Mouse (Mus musculus) G1E-ER4 (cell line): ENCODE data around the gene Gm9964. TPM values are rescaled to one million over a fixed set of nuclear protein-coding genes. Genes with fewer than 3 reads are reported as not detected.

Source experiments
- GATA1 ChIP-seq: IDR thresholded peaks from one replicate; pipeline ENCODE4 v1.8.0; 2012; ENCODE audit warnings: low read length, inconsistent platforms
- polyA plus RNA-seq: library from polyadenylated mRNA; stranded (reverse); fragments of >175 nt; gene quantifications from 2 replicates; pipeline ENCODE4 v1.2.3, GENCODE M21; 2012

Gm9964 gene
- polyA plus RNA-seq, 1 experiment, result not detected

DNA sequence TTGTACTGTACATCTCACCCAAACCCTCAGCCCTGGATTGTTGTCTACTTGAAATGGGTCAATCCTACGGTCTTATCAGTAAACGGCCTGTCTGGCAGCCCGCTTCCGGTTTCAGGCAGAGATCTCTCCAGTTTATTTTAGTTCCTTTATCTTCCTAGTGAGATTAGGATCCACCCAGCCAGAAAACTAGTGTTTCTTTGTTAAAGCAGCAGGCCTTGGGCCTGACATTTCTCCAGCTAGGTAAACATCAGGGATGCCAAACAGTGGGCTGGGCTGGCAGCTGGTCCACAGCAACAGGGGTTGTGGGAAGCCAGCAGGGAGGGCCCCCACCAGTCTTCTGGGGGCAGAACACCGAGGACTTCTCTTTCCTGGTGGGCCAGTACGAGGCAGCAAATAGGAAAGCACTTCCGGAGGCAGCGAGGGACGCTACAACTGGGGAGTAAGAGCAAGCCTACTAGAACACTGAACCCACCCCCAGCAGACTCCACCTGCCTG lies 10.4 kb downstream of the Gm9964 start:
- no peak for TF ChIP-seq GATA1

DNA sequence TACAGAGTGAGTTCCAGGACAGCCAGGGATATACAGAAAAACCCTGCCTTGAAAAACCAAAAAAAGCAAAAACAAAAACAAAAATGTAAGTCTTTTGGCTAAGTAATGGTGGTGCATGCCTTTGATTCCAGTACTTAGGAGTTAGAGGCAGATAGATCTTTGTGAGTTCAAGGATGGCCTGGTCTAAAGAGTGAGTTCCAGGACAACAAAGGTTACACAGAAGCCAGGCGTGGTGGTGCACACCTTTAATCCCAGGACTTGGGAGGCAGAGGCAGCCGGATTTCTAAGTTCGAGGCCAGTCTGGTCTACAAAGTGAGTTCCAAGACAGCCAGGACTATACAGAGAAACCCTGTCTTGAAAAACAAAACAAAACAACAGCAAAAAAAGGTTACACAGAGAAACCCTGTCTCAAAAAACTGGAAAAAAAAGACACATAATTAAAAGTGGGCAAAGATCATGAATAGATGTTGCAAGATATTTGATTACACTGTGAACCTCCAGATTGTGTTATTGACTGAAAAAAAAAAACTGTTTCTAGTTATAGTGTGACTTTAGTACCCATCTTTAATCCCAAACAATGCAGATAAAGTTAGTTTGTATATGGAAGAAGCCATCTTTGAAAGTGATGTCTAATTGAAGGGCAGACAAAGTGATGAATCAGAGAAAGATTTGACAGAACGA lies 13.2 kb downstream of the Gm9964 start:
- TF ChIP-seq GATA1, result no peak

DNA sequence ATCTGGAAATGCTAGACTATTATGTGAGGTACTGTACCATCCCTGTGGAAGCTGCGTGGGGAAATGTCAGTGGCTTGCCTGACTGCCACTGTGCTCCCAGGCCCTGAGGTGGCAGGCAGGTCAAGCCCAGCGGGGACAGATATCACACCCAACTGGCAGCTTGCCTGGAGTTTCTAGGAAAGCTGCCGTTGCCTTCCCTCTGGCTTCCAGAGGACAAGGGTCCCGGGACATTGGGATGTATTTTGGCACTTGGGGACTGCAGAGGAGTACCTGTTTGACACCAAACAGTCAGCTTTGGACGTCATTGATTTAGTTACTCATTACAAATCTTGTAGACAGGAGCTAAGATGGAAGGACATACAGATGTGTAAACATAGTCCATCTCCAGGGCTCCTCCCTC lies 15.3 kb downstream of the Gm9964 start:
- TF ChIP-seq GATA1, result no peak

DNA sequence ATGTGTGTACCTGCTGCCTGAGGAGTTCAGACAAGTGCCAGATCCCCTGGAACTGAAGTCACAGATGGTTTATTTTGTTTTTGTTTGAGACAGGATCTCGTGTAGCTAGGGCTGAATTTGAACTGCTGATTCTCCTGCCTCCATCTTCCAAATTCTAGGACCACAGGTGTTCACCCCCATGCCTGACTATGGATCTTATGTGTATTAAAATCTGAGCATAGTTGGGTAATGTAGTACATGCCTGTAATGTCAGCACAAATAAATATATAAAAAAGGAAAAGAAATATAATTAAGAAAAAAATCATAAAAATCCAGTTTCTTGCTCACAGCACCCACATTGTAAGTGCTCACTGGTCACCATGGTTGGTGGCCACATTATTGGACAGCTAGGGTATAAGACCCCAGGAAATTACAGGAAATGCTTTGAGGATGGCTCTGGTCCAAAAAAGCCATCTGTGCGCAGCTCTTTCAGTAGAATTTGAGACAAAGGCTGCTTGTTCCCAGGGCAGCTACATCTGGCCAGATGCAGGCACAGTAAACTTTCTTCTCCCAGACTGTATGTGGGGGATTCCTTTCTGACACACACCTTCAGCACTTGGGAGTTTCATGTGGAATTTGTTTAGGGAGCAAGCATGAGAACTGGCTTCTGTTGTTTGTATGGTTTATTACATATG lies 16.8 kb downstream of the Gm9964 start:
- TF ChIP-seq GATA1, result no peak

DNA sequence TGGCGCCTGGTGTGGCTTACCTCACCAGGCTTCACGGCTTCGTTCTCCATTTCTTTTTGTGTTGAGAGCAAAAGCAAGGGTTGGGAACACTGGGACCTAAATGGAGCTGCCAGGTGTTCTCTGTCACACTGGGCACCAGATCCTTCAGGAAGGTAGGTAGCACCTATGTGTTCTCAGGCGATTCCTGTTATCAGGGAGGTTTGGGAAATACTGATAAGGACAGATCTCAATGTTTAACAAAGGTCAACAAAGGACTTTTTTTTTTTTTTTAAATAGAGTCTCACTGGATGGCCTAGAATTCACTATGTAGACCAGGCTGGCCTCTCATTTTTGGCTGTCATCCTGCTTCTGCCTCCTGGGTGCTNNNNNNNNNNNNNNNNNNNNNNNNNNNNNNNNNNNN lies 22.9 kb downstream of the Gm9964 start:
- TF ChIP-seq GATA1, result no peak

DNA sequence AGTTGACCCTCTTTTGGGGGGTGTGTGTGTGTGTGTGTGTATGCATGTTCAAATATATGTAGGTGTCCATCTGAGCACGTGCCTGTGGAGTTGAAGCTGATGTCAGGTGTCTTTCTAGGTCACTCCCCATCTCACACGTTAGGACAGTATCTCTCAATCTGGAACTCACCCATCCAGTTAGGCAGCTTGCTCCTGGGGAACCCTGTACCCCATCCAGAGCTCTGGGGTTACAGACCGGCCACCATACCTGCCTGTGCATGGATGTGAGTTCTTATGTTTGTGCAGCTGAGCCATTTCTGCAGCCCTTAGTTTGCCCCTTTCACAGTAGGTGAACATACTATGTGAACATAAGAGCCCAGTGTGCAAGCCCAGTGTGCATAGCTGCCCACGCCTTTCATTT lies 23.7 kb downstream of the Gm9964 start:
- TF ChIP-seq GATA1, result no peak

DNA sequence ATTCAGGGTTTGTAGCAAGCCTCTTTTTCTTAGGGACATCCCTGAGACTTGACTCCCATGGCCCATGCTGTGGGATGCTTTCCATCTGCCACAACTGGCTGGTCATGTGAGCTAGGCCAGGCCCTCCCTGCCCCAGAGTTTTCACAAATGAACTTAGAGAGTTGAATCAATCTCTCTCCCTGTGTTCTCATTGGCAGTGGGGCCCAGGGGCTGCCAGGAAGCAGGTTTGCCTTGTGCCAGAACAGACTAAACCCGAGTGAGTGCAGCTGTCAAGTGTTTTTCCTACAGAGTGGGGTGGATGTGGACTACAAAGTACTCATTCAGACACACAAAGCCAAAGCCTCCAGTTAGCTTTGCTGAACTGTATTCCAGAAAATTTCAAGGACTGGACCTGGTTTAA lies 29.5 kb downstream of the Gm9964 start:
- no peak for TF ChIP-seq GATA1

DNA sequence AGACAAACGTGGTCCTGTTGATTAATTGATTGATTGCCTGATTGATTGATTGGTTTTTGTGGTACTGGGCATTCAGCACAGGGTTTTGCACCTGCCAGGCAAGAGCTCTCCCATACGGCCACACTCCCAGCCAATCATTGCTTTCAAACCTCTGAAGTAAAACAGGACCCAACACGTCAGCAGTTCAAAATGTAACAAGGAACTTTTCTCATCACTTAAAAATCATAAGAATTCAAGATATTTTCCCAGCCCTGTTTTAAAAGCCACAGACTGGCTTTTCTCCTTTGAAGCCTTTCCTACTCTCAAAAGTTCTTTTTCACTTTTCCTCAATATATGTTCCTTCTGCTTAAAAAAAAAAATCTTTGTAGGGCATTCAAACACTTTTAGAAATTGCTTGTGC lies 32.3 kb downstream of the Gm9964 start:
- TF ChIP-seq GATA1, result no peak

DNA sequence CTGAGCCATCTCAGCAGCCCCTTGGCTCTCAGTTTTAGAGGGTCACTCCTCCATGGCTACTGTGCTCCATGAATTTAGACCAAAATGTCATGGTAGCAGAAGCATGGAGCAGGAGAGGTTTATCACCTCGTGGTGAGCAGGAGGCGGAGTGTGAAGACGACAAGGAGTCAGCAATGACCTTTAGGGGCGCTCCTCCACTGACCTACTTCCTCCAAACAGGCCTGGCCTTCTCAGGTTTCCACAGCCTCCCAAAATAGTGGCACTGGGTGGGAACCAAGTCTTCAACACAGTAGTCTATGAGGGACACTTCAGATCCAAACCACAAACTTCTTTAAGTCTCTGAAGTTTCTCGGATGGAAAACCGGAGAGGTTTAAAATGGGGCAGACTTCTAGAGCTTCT lies 38.0 kb downstream of the Gm9964 start:
- no peak for TF ChIP-seq GATA1

DNA sequence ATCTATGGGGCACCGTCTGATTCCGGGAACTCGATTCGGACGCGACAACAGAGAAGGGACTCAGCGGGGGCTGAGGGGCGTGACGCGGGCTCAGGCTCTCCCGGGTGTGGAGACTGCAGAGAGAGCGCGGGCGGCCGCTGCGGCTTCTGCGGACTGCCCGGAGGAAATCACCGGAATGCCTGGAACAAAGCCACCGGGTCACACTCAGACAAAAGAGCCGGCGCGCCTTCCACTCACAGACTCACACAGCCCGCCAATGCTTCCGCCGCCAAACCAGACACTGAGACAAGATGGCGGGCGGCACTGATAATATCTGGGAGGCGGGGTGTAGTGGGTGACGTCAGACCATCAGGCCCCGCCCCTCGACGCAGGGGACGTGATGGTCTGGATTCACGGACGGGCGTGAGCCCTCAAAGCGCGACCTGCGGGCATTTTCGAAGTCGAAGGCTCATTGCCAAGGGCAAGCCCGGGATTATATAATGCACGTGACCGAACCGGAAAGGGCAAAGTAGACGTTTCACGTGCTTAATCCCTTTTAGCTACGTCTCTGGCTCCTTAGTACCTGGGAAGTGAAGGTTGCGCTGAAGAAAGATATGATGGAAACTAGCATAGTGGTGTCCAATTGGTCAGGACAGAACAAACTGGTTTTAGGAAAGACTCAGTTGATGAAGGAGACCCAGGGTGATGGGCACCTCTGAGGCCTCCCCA lies 42.2 kb downstream of the Gm9964 start, which contains the start of gene Wsb1:
Wsb1 (minus strand) TSS at position 281 of the 708 bp plus-strand sequence.
- TF ChIP-seq GATA1, result no peak

DNA sequence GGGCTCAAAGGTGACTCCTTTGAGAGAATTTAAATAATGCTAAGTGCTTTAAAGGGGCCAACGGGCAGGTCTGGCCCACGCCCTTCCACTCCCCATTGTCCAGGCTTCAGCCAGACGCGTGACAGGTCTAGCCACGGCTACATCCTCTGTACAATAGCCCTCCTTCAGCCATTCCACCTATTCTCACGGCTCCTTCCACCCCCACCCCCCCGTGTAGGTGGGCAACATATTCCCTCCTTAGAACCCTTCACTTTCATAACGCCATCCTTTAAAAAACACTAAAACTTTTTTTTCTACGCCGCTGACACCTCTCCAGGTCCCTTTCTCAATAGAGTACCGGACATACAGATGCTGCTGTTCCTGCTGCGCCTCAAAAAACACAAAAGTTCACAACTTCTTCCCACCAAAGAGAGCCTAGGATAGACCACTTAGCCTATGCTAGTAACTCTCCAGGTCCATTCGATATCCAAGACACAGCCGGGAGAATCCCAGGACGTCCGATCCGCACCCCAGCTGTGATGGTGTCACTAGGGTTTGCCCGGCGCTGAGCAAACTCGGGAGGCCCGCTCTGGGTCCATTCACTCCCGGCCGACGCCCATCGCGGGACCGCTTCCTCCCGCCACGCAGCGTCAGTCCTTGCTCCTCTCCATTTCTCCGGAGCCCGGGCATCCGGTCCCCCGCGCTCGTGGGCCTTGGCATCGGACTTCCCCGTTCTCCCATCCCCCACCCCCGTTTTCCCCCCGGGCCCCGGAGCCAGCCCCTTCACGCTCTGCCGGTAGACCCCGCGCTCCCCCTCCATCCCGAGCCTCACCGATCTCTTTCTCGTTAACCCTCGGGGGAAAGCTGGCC lies 42.9 kb downstream of the Gm9964 start:
- no peak for TF ChIP-seq GATA1

DNA sequence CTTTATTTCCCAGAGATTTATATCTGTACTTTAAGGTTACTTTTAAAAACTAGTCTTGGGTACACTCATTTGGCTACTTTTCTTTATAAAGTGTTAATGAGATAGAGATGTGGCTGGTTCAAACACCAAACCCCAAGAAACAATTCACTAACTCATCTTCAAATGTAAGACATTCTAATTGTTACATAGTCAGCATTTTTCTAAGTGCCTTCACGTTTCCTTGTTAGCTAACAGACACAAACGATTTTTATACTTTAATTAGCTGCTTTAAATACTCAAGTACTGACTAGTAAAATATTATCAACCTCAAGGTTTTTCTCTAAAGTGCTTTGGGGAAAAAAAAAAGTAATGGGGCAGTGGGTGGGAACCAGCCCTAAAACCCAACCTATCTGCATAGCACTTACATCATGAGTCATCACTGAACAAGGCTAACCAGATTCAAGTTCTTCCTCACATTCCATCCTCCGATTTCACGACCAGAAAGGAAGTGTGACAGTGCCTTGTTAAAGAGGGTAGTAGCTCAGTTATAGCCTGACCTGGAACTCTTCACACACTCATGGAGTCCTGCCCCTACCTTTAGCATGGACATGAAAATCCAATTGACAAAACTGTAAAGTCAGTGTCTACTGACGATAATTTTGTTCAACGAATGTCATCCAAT lies 43.7 kb downstream of the Gm9964 start:
- TF ChIP-seq GATA1, result no peak

Other genes with a start within 250 kb of the Gm9964 start
- gene Ksr1, start 150.5 kb downstream of the Gm9964 start, polyA plus RNA-seq, result 13.4 and 20.3 TPM in 2 replicates
- 51.2 and 68.0 TPM in 2 replicates for gene Wsb1, start 42.2 kb downstream of the Gm9964 start, polyA plus RNA-seq
- gene Nf1, start 42.8 kb upstream of the Gm9964 start, polyA plus RNA-seq, result 8.0 and 8.5 TPM in 2 replicates
- 0.04 TPM in 1 of 2 replicates, not detected in the other for gene Omg, start 207.2 kb upstream of the Gm9964 start, polyA plus RNA-seq
- 1.3 and 1.4 TPM in 2 replicates for gene Evi2b, start 226.9 kb upstream of the Gm9964 start, polyA plus RNA-seq
- 0.02 TPM in 1 of 2 replicates, not detected in the other for gene Evi2, start 233.7 kb upstream of the Gm9964 start, polyA plus RNA-seq
- gene Evi2a, start 233.7 kb upstream of the Gm9964 start, polyA plus RNA-seq, result not detected in 2 replicates